Mouse (Mus musculus) myocyte (in vitro differentiated cells): ENCODE results near the gene Gnaq.

Experiments
- CEBPB ChIP-seq: IDR thresholded peaks from 2 replicates; pipeline ENCODE4 v1.6.1; 2011; ENCODE audit warnings: mild to moderate bottlenecking, moderate library complexity; ENCODE audit not compliant: poor library complexity, insufficient read depth, severe bottlenecking
- E2F4 ChIP-seq: IDR thresholded peaks from one replicate; pipeline ENCODE4 v1.6.1; 2011; ENCODE audit warnings: mild to moderate bottlenecking, control low read depth, moderate library complexity; ENCODE audit not compliant: insufficient read depth
- MAX ChIP-seq: IDR thresholded peaks from one replicate; pipeline ENCODE4 v1.6.1; 2011; ENCODE audit warnings: low read depth, mild to moderate bottlenecking, control low read depth
- MYOD1 ChIP-seq, 3 experiments: IDR thresholded peaks; one replicate each; pipeline ENCODE4 v1.6.1; 2011; ENCODE audit warnings: control low read depth in 2 of 3, low read depth in 2 of 3, mild to moderate bottlenecking in 2 of 3, moderate library complexity in 1 of 3; ENCODE audit not compliant: insufficient read length in 2 of 3, control insufficient read depth in 1 of 3
- POLR2A ChIP-seq: IDR thresholded peaks from one replicate; pipeline ENCODE4 v1.6.1; 2011; ENCODE audit warnings: low read depth, mild to moderate bottlenecking, control low read depth, moderate library complexity; ENCODE audit not compliant: insufficient read length
- POLR2AphosphoS2 ChIP-seq: IDR thresholded peaks from one replicate; pipeline ENCODE4 v1.6.1; 2011; ENCODE audit warnings: low read depth, control low read depth; ENCODE audit not compliant: insufficient read length
- SRF ChIP-seq: IDR thresholded peaks from one replicate; pipeline ENCODE4 v1.6.1; 2011; ENCODE audit warnings: low read depth; ENCODE audit not compliant: control insufficient read depth, insufficient read length
- TCF3 ChIP-seq: IDR thresholded peaks from one replicate; pipeline ENCODE4 v1.6.1; 2011; ENCODE audit warnings: low read depth, control low read depth; ENCODE audit not compliant: insufficient read length
- USF1 ChIP-seq: IDR thresholded peaks from one replicate; pipeline ENCODE4 v1.6.1; 2011; ENCODE audit warnings: low read depth, mild to moderate bottlenecking, control low read depth, moderate library complexity

GRCm38 (mm10) chr19:16181852-16182475 is 49.3 kb downstream of the Gnaq start:
- no peak for TF ChIP-seq POLR2A
- TF ChIP-seq CEBPB, result no peak
- TF ChIP-seq MAX, result no peak
- TF ChIP-seq E2F4, result no peak
- TF ChIP-seq MYOD1 (IDR thresholded peaks at IDR 0.05; ENCODE audit: control insufficient read depth in 1 of 3, insufficient read length in 2 of 3, low read depth in 2 of 3), result no peak
- no peak for TF ChIP-seq USF1
- TF ChIP-seq SRF, result no peak
- no peak for TF ChIP-seq POLR2AphosphoS2
- no peak for TF ChIP-seq TCF3
